Mouse (Mus musculus) small intestine, adult 2 months (tissue): ENCODE results near the gene Nectin2. TPM values are rescaled to one million over a fixed set of nuclear protein-coding genes. Genes with fewer than 3 reads are reported as not detected.
"Not testable (repeated sequence)": the region's sequence is repeated elsewhere in the genome, so short reads cannot be mapped to it uniquely, and the experiment has no call there.

ENCODE experiments used
- H3K27ac ChIP-seq: fragments of 200-500 bp; 2 replicates; pipeline ENCODE4 v1.5.1; 2012; ENCODE audit warnings: low read depth, low read length, control low read depth, inconsistent platforms; ENCODE audit not compliant: insufficient read depth
- H3K27me3 ChIP-seq: fragments of 200-500 bp; 2 replicates; pipeline ENCODE4 v1.6.1; 2012; ENCODE audit warnings: mild to moderate bottlenecking, moderate library complexity, low read length, inconsistent platforms; ENCODE audit not compliant: control insufficient read depth, insufficient read depth
- H3K36me3 ChIP-seq: fragments of 200-500 bp; 2 replicates; pipeline ENCODE4 v1.6.1; 2012; ENCODE audit warnings: mild to moderate bottlenecking, low read length, control low read depth, inconsistent platforms; ENCODE audit not compliant: control insufficient read depth, insufficient read depth
- H3K4me1 ChIP-seq: fragments of 200-500 bp; 2 replicates; pipeline ENCODE4 v1.6.1; 2012; ENCODE audit warnings: low read length, inconsistent platforms, mixed read lengths; ENCODE audit not compliant: control insufficient read depth, insufficient read depth, insufficient read length
- H3K4me3 ChIP-seq: fragments of 200-500 bp; 2 replicates; pipeline ENCODE4 v1.5.1; 2012; ENCODE audit warnings: low read depth, mild to moderate bottlenecking, control low read depth, inconsistent platforms, low read length, moderate library complexity
- CTCF ChIP-seq: fragments of 200-500 bp; IDR thresholded peaks from 2 replicates; pipeline ENCODE4 v1.5.1; 2012; ENCODE audit warnings: low read depth, mild to moderate bottlenecking, control low read depth, inconsistent platforms, low read length, moderate library complexity, mixed read lengths; ENCODE audit not compliant: insufficient replicate concordance, insufficient read length; ENCODE audit errors: extremely low read depth
- POLR2A ChIP-seq: fragments of 200-500 bp; IDR thresholded peaks from 2 replicates; pipeline ENCODE4 v1.6.1; 2012; ENCODE audit warnings: low read depth, mild to moderate bottlenecking, control low read depth, inconsistent platforms, low read length, moderate library complexity
- WGBS: fragments of 180-500 bp; shearing (Covaris S2); methylation state at CpG from one replicate; pipeline ENCODE4 v1.1.7; 2018; 5-methylcytosine and 5-hydroxymethylcytosine counted together
- polyA plus RNA-seq: library from polyadenylated mRNA; depleted of rRNA; stranded (reverse); fragments of >200 nt; gene quantifications from 2 replicates; pipeline ENCODE4 v1.2.3, GENCODE M21; 2012; rRNA removed

The Nectin2 gene
- polyA plus RNA-seq: 128 and 208 TPM in 2 replicates

DNA sequence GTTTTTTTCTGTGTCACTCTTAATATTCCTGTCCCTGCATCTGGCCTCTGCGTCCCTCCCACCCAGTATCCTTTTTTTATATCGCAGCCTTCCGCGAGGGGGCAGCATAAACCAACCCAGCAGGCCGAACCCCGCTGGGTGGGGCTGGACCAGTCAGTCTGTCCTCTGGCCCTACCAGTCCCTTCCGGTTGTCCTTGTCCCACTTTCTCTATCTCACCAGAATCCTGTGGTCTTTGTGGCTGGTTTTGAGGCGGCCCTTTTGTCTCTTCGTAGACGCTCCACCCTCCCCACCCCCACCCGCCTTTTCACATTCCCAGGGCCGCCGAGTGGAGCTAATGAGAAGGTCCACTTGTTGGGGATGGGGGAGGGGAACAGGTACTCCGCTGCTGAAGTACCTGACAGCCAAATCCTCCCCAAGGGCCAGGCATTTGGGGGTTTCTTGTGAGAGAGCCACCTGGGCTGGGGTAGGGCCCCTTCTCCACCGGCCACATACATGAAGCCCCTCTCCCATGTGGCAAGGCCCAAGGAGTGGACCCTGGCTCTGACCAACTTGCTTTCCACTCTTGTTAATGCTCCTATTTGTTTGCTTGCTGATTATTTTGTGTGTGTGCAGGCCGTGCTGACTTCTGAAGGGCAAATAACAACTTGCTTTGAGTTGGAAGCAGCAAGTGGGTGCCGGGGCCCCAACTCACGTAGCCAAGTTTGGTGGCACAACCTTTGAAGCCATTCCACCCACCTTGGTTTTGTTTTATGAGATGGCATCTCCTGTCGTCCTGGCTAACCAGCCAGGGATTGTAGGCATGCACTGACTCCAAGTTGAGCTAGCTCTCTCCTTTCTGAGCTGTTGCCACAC lies at the start of gene Nectin2:
TSS of gene Nectin2 (minus strand) at position 267 of the 853 bp plus-strand sequence.
- no peaks in the 10 kb centered on the region for H3K27me3 ChIP-seq
- peak; percentile 92 for TF ChIP-seq CTCF
- TF ChIP-seq POLR2A: peak; percentile 59; the same call in 1 of the 2 replicates
- H3K4me1 ChIP-seq: peaks cover 19% of the 10 kb centered on the region
- H3K36me3 ChIP-seq: no peaks in the 10 kb centered on the region
- peak within 1 kb of the TSS; percentile 98 for H3K27ac ChIP-seq
- 12% methylated on average over 19 of the region's 19 CpGs for WGBS
- peak within 1 kb of the TSS; percentile 92 for H3K4me3 ChIP-seq

DNA sequence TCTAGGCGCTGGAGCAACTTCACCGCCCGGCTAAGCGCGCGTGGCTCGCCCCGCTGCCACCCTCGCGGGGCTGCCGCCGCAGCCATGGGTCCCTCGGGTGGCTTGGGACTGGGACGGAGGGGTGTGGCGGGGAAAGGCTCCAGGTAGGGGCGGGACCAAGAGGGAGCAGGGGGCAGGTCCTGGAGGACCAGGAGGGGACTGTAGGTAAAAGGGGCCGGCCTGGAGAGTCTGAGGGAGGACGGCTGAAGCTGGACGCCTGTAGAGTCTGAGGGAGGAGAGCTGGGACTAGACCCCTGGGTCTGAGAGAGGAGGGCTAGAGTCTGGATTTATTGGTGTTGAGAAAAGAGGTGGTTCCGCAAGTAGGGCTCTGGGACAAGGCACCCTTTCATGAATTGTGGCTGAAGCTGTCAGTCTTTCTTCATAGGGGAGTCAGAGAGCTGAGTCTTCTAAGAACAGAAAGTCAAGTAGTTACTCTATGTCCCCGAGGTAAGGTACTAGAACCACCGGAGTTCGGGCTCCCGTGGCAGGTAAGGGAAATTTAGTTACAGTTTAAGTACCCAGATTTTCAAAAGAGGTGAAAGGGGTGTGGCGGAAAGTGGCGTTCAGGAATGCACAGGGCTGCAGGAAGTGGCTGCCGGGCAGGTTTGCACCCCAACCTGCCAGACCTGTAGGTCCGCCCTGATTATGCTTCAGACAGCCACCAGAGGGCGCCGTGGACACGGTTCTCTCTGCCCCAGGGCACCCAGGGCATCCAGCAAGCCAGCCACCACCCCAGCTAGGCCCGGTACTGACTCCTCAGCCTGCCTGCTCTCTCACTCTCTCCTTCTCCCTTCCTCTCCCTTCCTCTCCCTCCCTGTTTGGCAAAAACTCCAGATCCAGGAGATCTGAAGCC lies 46.7 kb upstream of the Nectin2 start, which contains the start of gene Cblc:
TSS of gene Cblc (minus strand) at position 113 of the 892 bp plus-strand sequence.
- Histone ChIP-seq H3K27me3 (no peaks in the 10 kb centered on the region), H3K27ac (peak within 1 kb of the TSS; percentile 92), H3K36me3 (peaks cover 5% of the 10 kb centered on the region), H3K4me3 (peak within 1 kb of the TSS; percentile 84), H3K4me1 (peaks cover 10% of the 10 kb centered on the region)
- peak; percentile 87 for TF ChIP-seq POLR2A
- peak; percentile 86 for TF ChIP-seq CTCF
- WGBS: 1% methylated on average over 32 of the region's 32 CpGs

DNA sequence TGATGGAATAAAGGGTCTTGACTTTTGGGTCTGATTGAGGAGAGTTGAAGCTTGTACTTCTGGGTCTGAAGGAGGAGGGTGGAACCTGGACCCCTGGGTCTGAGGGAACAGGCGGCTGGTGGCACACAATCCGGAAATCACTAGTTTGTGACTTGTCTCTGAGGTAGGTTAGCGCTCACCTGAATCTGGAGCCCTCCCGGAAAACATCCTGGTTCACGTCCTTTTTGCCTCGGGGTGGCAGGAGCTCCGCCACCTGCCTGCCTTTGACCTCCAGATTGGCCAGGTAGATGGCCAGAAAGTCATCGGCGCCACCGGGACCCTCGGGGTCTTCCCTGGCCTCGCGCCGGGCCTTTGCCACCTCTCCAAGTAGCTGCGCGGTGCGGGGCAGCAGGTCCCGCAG lies 46.0 kb upstream of the Nectin2 start:
- WGBS: 8% methylated on average over 18 of the region's 18 CpGs
- Histone ChIP-seq H3K4me1 (peaks cover 10% of the 10 kb centered on the region), H3K27ac (peak overlapping the region; percentile 86), H3K4me3 (peak overlapping the region; percentile 84), H3K36me3 (peaks cover 7% of the 10 kb centered on the region), H3K27me3 (no peaks in the 10 kb centered on the region)
- TF ChIP-seq CTCF: no peak
- no peak for TF ChIP-seq POLR2A

DNA sequence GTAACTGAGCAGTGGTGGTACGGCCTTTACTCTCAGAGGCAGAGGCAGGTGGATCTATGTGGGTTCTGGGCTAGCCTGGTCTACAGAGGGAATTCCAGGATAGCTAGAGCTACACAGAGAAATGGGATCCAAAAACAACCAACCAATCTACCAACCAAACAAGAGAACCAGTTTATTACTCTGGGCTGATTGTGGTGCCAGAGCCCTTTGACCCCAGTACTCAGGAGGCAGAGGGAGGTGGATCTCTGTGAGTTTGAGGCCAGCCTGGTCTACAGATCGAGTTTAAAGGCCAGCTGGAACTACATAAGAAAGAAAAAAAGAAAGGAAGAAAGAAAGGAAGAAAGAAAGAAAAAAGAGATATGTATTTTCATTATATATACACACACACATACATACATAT lies 45.0 kb upstream of the Nectin2 start:
- TF ChIP-seq CTCF: no peak
- no peak for TF ChIP-seq POLR2A
- no peaks in the 10 kb centered on the region for H3K27me3 ChIP-seq
- WGBS: 54% methylated on average over 2 of the region's 2 CpGs
- no peak overlapping the region for H3K4me3 ChIP-seq
- peaks cover 10% of the 10 kb centered on the region for H3K4me1 ChIP-seq
- H3K36me3 ChIP-seq: peaks cover 9% of the 10 kb centered on the region
- H3K27ac ChIP-seq: peak overlapping the region; percentile 67

DNA sequence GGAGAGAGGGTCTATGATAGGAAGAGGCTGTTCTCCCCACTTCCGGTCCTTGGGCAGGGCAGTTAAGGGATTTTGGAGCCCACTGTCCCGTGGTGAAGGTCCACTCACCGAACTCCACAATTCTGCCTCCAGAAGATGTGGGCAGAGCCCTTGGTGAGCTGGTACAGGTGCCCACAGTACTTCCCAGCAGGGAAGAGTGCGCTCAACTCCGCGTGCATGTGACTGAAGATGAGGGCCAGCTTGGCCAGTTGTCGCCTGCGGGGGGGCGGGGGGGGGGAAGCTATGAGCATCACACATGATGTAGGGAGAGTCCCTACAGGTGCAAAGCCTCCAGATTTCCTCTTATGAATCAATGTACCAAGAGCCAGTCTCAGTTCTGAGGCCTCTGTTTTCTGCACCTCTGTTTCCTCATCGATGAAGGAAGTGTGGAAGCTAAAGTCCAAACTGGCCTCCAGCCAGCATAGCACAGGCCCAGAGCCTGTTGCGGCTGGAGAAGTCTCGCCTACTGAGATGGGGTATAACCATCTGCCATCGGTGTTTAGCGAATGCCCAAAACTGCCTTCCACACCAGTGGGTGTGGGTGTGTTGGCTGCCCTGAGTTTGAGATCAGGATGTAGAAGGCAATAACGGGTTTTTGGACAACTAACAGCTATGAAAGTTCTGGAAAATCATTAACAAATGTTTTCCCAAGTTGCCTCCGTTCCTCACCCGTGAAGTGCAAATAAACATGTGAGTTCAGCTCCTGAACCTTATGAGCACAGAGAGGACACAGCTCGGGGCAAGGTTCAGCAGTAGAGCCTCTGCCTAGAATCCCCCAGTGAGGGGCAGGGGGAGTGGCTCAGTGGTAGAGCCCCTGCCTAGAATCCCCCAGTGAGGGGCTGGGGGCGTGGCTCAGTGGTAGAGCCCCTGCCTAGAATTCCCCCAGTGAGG lies 42.7 kb upstream of the Nectin2 start:
- TF ChIP-seq POLR2A: no peak
- no peak for TF ChIP-seq CTCF
- H3K4me1 ChIP-seq: peaks cover 13% of the 10 kb centered on the region
- no peak overlapping the region for H3K4me3 ChIP-seq
- H3K27ac ChIP-seq: peak overlapping the region; percentile 87
- WGBS: 33% methylated on average over 19 of the region's 19 CpGs
- no peaks in the 10 kb centered on the region for H3K27me3 ChIP-seq
- H3K36me3 ChIP-seq: peaks cover 25% of the 10 kb centered on the region

DNA sequence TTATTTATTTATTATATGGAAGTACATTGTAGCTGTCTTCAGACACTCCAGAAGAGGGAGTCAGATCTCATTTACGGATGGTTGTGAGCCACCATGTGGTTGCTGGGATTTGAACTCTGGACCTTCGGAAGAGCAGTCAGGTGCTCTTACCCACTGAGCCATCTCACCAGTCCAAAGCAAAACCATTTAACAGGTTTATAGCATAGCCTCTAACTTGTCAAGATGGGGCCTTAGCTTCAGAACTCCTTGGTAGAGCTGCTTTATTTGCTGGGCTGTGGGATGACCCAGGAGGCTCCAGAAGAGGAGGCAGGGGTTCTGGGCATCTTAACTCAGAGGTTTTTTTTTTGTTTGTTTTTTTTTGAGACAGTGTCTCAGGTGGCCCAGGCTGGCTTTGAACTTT lies 41.2 kb upstream of the Nectin2 start:
- 86% methylated on average over 2 of the region's 2 CpGs for WGBS
- Histone ChIP-seq H3K4me1 (peaks cover 13% of the 10 kb centered on the region), H3K36me3 (peaks cover 33% of the 10 kb centered on the region)
- not testable (repeated sequence) for H3K4me3 ChIP-seq, H3K27ac ChIP-seq, H3K27me3 ChIP-seq
